ENCODE assay signal across 8 mouse cellular contexts in the genomic region with DNA sequence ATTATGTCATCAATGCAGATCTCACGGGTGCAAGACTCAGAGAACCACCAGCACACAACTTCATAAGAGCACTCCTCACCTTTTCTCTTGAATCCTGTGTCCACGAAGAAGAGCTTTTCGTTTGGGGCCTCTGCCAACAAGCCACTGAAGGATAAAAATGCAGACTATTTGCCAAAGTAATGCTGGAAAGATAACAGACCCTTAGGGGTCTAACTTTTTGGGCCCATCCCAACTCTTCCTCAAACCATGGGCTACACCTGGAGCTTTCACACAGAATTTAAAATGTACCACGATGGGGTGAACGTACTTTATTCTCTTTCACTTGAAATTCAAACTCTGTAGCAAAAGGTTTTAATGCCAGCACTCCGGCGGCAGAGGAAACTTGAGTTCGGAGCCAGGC. TPM values are rescaled to one million over a fixed set of nuclear protein-coding genes. Genes with fewer than 3 reads are reported as not detected.
DNase-seq lines count a peak whose midpoint lies in the region; ATAC-seq and TF ChIP-seq lines count a peak whose summit lies in the region.

No protein-coding gene starts in this region.

- peak overlapping the region; percentile 75 for H3K4me3 ChIP-seq in heart, embryonic 11.5 days (ENCODE audit: low read depth, low read length)
- H3K4me3 ChIP-seq in E14TG2a.4 (replicated peaks; ENCODE audit: low read length) = peak overlapping the region; percentile 95
- peak overlapping the region; percentile 65 for H3K4me3 ChIP-seq in forebrain, embryonic 13.5 days
- peak overlapping the region; percentile 81 for H3K4me3 ChIP-seq in liver, embryonic 15.5 days (replicated peaks)

- no peaks in the 10 kb centered on the region for H3K9me3 ChIP-seq in heart, embryonic 11.5 days (replicated peaks; ENCODE audit: control insufficient read depth, low read length)
- no peaks in the 10 kb centered on the region for H3K9me3 ChIP-seq in E14TG2a.4 (ENCODE audit: low read length)
- no peaks in the 10 kb centered on the region for H3K9me3 ChIP-seq in forebrain, embryonic 13.5 days (replicated peaks)
- no peaks in the 10 kb centered on the region for H3K9me3 ChIP-seq in liver, embryonic 15.5 days (replicated peaks)

- WGBS in heart, embryonic 11.5 days (ENCODE audit: insufficient replicate concordance) = 6% methylated on average over 8 of the region's 8 CpGs
- WGBS in forebrain, embryonic 13.5 days = 8% methylated on average over 8 of the region's 8 CpGs
- WGBS in liver, embryonic 15.5 days (ENCODE audit: insufficient replicate concordance) = 1% methylated on average over 8 of the region's 8 CpGs

- no peak overlapping the region; the same call in 1 of the 2 replicates for H3K27ac ChIP-seq in heart, embryonic 11.5 days (ENCODE audit: low read depth, low read length)
- H3K27ac ChIP-seq in forebrain, embryonic 13.5 days = no peak overlapping the region
- H3K27ac ChIP-seq in liver, embryonic 15.5 days (replicated peaks) = peak overlapping the region; percentile 95; the same call in 1 of the 2 replicates

- peaks cover 12% of the 10 kb centered on the region for H3K4me1 ChIP-seq in heart, embryonic 11.5 days (ENCODE audit: control insufficient read depth, insufficient read depth, low read length)
- H3K4me1 ChIP-seq in E14TG2a.4 (replicated peaks; ENCODE audit: low read depth, low read length) = peaks cover 85% of the 10 kb centered on the region
- peaks cover 19% of the 10 kb centered on the region for H3K4me1 ChIP-seq in forebrain, embryonic 13.5 days
- peaks cover 60% of the 10 kb centered on the region for H3K4me1 ChIP-seq in liver, embryonic 15.5 days (replicated peaks)

- H3K36me3 ChIP-seq in heart, embryonic 11.5 days (ENCODE audit: control insufficient read depth, insufficient read depth, low read length) = peaks cover 29% of the 10 kb centered on the region
- peaks cover 48% of the 10 kb centered on the region for H3K36me3 ChIP-seq in E14TG2a.4 (ENCODE audit: insufficient read depth, low read length)
- peaks cover 43% of the 10 kb centered on the region for H3K36me3 ChIP-seq in forebrain, embryonic 13.5 days (ENCODE audit: poor library complexity, severe bottlenecking)
- peaks cover 45% of the 10 kb centered on the region for H3K36me3 ChIP-seq in liver, embryonic 15.5 days (replicated peaks)

- no peak for ATAC-seq in heart, embryonic 11.5 days (replicated peaks; ENCODE audit: insufficient number of reproducible peaks, low FRiP score, low TSS enrichment)
- ATAC-seq in forebrain, embryonic 13.5 days = no peak; the same call in 1 of the 2 replicates
- ATAC-seq in liver, embryonic 15.5 days (ENCODE audit: insufficient read depth) = no peak
- no peak for ATAC-seq in erythroid progenitor cell, adult 5-6 weeks (replicated peaks; ENCODE audit: low FRiP score, poor library complexity, severe bottlenecking)

- TF ChIP-seq CTCF in E14TG2a.4 (conservative IDR thresholded peaks at IDR 0.05; ENCODE audit: low read length) = no peak

- no peak for DNase-seq in heart, postnatal 10 days
- no peak for DNase-seq in right cerebral cortex, postnatal 10 days (ENCODE audit: low spot score in 2 of 2)
- no peak for DNase-seq in ovary, postnatal 14 days (ENCODE audit: low spot score)

- no peaks in the 10 kb centered on the region for H3K27me3 ChIP-seq in heart, embryonic 11.5 days (ENCODE audit: control insufficient read depth, insufficient read depth, low read length)
- H3K27me3 ChIP-seq in E14TG2a.4 (ENCODE audit: insufficient read depth, low read length) = peaks cover 12% of the 10 kb centered on the region
- no peaks in the 10 kb centered on the region for H3K27me3 ChIP-seq in forebrain, embryonic 13.5 days
- H3K27me3 ChIP-seq in liver, embryonic 15.5 days = 0 out of 2 replicates have a peak, but pooled peaks cover 4% of the 10 kb centered on the region

- intact Hi-C loops in heart, postnatal 10 days (cut with DNase I) = loop anchor here (2.0 kb wide), 1 partner anchor 14 kb away; no protein-coding TSS in a partner anchor

- H3K9ac ChIP-seq in heart, embryonic 11.5 days (ENCODE audit: low read depth, low read length) = peak overlapping the region; percentile 88
- peak overlapping the region; percentile 71 for H3K9ac ChIP-seq in forebrain, embryonic 13.5 days
- H3K9ac ChIP-seq in liver, embryonic 15.5 days = peak overlapping the region; percentile 79

- H3K4me2 ChIP-seq in heart, embryonic 11.5 days = peak overlapping the region; percentile 84
- peak overlapping the region; percentile 84 for H3K4me2 ChIP-seq in forebrain, embryonic 13.5 days
- H3K4me2 ChIP-seq in liver, embryonic 15.5 days = peak overlapping the region; percentile 77

RNA-seq across cellular contexts. Expression of a gene that starts 0.7 kb away (rescaled TPM):
- polyA plus RNA-seq in heart, embryonic 11.5 days (2014; fragmentation: Nextera tagmentation; extraction: Ambion mirVana) = 130 and 137 TPM in 2 replicates
- 100 to 1,000 TPM; 152 to 153 TPM for total RNA-seq in heart, postnatal 10 days (2021)
- 150 and 152 TPM in 2 replicates for polyA plus RNA-seq in forebrain, embryonic 13.5 days (2015; fragmentation: Nextera tagmentation; extraction: Ambion mirVana)
- 76.1 and 81.2 TPM in 2 replicates for polyA plus RNA-seq in liver, embryonic 15.5 days (2015; fragmentation: Nextera tagmentation; extraction: Ambion mirVana)
- total RNA-seq in erythroid progenitor cell, adult 5-6 weeks (2015; ENCODE audit: low replicate concordance) = 23.9 and 38.2 TPM in 2 replicates
- total RNA-seq in erythroid progenitor cell, adult 5-6 weeks (2017; ENCODE audit: low replicate concordance) = 66.1 and 114 TPM in 2 replicates

RNA-seq across cellular contexts. Expression of a gene that starts 22.2 kb away (rescaled TPM):
- polyA plus RNA-seq in heart, embryonic 11.5 days (2014; fragmentation: Nextera tagmentation; extraction: Ambion mirVana) = 16.3 and 23.4 TPM in 2 replicates
- 100 to 1,000 TPM; 224 to 236 TPM for total RNA-seq in heart, postnatal 10 days (2021)
- 3.6 and 4.4 TPM in 2 replicates for polyA plus RNA-seq in forebrain, embryonic 13.5 days (2015; fragmentation: Nextera tagmentation; extraction: Ambion mirVana)
- polyA plus RNA-seq in liver, embryonic 15.5 days (2015; fragmentation: Nextera tagmentation; extraction: Ambion mirVana) = 4.1 and 4.6 TPM in 2 replicates
- 2.9 and 5.4 TPM in 2 replicates for total RNA-seq in erythroid progenitor cell, adult 5-6 weeks (2015; ENCODE audit: low replicate concordance)
- total RNA-seq in erythroid progenitor cell, adult 5-6 weeks (2017; ENCODE audit: low replicate concordance) = 0.64 and 0.76 TPM in 2 replicates

RNA-seq across cellular contexts. Expression of a gene that starts 23.0 kb away (rescaled TPM):
- polyA plus RNA-seq in heart, embryonic 11.5 days (2014; fragmentation: Nextera tagmentation; extraction: Ambion mirVana) = 726 and 772 TPM in 2 replicates
- 100 to 1,000 TPM; 184 to 195 TPM for total RNA-seq in heart, postnatal 10 days (2021)
- polyA plus RNA-seq in forebrain, embryonic 13.5 days (2015; fragmentation: Nextera tagmentation; extraction: Ambion mirVana) = 1,237 and 1,357 TPM in 2 replicates
- polyA plus RNA-seq in liver, embryonic 15.5 days (2015; fragmentation: Nextera tagmentation; extraction: Ambion mirVana) = 246 and 279 TPM in 2 replicates
- total RNA-seq in erythroid progenitor cell, adult 5-6 weeks (2015; ENCODE audit: low replicate concordance) = 52.4 and 65.6 TPM in 2 replicates
- 19.6 and 25.3 TPM in 2 replicates for total RNA-seq in erythroid progenitor cell, adult 5-6 weeks (2017; ENCODE audit: low replicate concordance)
